Mouse (Mus musculus) heart, adult 18-20 months (tissue): ENCODE data around the gene Zfp536. TPM values are rescaled to one million over a fixed set of nuclear protein-coding genes. Genes with fewer than 3 reads are reported as not detected.
"Not testable (repeated sequence)": the region's sequence is repeated elsewhere in the genome, so short reads cannot be mapped to it uniquely, and the experiment has no call there.

Experiments
- DNase-seq, 2 experiments: peaks; one replicate each; pipeline ENCODE4 v3.0.0; 2021 to 2022; ENCODE audit warnings: mixed read lengths in 1 of 2
- total RNA-seq, 2 experiments: library from RNA; stranded (reverse); gene quantifications; 2 replicates each; pipeline ENCODE4 v1.2.3; 2021

The Zfp536 gene
- total RNA-seq, 2 experiments from 2014 or later, result 7.9 to 10.7 TPM

- no peak for DNase-seq
These were observed 165.5 kb downstream of the Zfp536 start for GRCm38 (mm10) chr7:37607906-37608305.

- no peak for DNase-seq
These were observed 167.0 kb downstream of the Zfp536 start for GRCm38 (mm10) chr7:37606472-37606871.

- DNase-seq, result not testable (repeated sequence)
These were observed 169.9 kb downstream of the Zfp536 start for GRCm38 (mm10) chr7:37603525-37603909.

- DNase-seq, result no peak
These were observed 170.4 kb downstream of the Zfp536 start for GRCm38 (mm10) chr7:37602871-37603524.

- DNase-seq, result no peak
These were observed 173.1 kb downstream of the Zfp536 start for GRCm38 (mm10) chr7:37600318-37600717.

- DNase-seq, result no peak
These were observed 179.0 kb downstream of the Zfp536 start for GRCm38 (mm10) chr7:37594211-37595030.

- DNase-seq, result no peak
These were observed 179.9 kb downstream of the Zfp536 start for GRCm38 (mm10) chr7:37593566-37593965.

- DNase-seq, result no peak
These were observed 186.7 kb downstream of the Zfp536 start for GRCm38 (mm10) chr7:37586694-37587093.

GRCm38 (mm10) chr7:37581262-37581661, 192.2 kb downstream of the Zfp536 start:
- DNase-seq, result no peak

GRCm38 (mm10) chr7:37580554-37580953, 192.9 kb downstream of the Zfp536 start:
- no peak for DNase-seq

GRCm38 (mm10) chr7:37572021-37572420, 201.4 kb downstream of the Zfp536 start:
- DNase-seq, result peak; percentile 61 to 73

- DNase-seq, result no peak
These were observed 204.5 kb downstream of the Zfp536 start for GRCm38 (mm10) chr7:37568811-37569500.

- DNase-seq, result no peak
These were observed 205.4 kb downstream of the Zfp536 start for GRCm38 (mm10) chr7:37568041-37568440.

GRCm38 (mm10) chr7:37566019-37566418, 207.4 kb downstream of the Zfp536 start:
- DNase-seq, result peak; percentile 9 to 20

- no peak for DNase-seq
These were observed 208.1 kb downstream of the Zfp536 start for GRCm38 (mm10) chr7:37565371-37565770.

GRCm38 (mm10) chr7:37564644-37565043, 208.8 kb downstream of the Zfp536 start:
- no peak for DNase-seq

GRCm38 (mm10) chr7:37563831-37564400, 209.5 kb downstream of the Zfp536 start:
- no peak for DNase-seq

GRCm38 (mm10) chr7:37563171-37563574, 210.3 kb downstream of the Zfp536 start:
- peak; percentile 44 to 79 for DNase-seq

GRCm38 (mm10) chr7:37562505-37562904, 210.9 kb downstream of the Zfp536 start:
- DNase-seq, result peak in 1 of 2 experiments; percentile 9

- no peak for DNase-seq
These were observed 212.9 kb downstream of the Zfp536 start for GRCm38 (mm10) chr7:37560581-37560980.

GRCm38 (mm10) chr7:37559851-37560250, 213.6 kb downstream of the Zfp536 start:
- no peak for DNase-seq

- no peak for DNase-seq
These were observed 214.1 kb downstream of the Zfp536 start for GRCm38 (mm10) chr7:37559341-37559740.

GRCm38 (mm10) chr7:37556811-37557210, 216.6 kb downstream of the Zfp536 start:
- no peak for DNase-seq
